Mouse (Mus musculus): ENCODE data around the gene Aldh1b1. TPM values are rescaled to one million over a fixed set of nuclear protein-coding genes. Genes with fewer than 3 reads are reported as not detected.

Gene Aldh1b1
- polyA plus RNA-seq, 1 experiment from 2014 or later = 3.0 TPM

DNA sequence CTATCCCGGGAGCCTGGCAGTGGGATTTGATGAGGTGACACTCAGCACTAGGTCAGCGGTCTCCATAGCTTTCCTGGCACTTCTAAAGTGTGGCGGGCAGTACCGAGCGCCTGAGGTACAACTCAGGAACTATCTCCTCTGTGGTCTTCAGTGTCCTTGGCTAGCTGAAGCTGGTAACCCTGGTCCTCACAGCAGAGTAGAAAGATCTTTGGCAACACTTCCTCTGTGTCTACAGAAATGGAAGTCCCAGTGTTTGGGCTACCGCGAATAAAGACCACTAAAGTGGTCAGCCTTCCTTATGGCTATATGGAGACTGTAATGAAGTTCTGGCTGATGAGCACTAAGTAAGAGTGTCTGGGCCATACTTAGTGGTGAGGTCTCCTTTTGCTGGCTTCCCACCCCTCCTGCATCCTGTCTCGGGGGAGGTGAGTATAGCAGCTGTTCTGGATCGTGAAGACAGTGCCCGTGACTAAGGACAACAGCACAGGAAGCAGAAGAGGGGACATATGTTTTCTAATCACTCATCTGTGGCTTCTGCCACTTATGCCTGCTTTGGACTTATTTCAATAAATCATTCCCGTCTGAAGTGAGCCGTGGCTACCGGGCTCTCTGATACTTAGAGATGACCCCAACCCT is 10.3 kb upstream of the Aldh1b1 start:
- 79% methylated on average over 13 of the region's 13 CpGs for WGBS
- H3K9me3 ChIP-seq = no peaks in the 10 kb centered on the region
- no peak overlapping the region for H3K4me3 ChIP-seq
- no peaks in the 10 kb centered on the region for H3K36me3 ChIP-seq
- H3K4me2 ChIP-seq = no peak overlapping the region
- no peak for ATAC-seq (ENCODE audit: insufficient number of reproducible peaks, low FRiP score, low TSS enrichment, low read depth)
- H3K9ac ChIP-seq = no peak overlapping the region
- no peaks in the 10 kb centered on the region for H3K4me1 ChIP-seq
- peaks cover 9% of the 10 kb centered on the region for H3K27me3 ChIP-seq
- H3K27ac ChIP-seq = no peak overlapping the region

DNA sequence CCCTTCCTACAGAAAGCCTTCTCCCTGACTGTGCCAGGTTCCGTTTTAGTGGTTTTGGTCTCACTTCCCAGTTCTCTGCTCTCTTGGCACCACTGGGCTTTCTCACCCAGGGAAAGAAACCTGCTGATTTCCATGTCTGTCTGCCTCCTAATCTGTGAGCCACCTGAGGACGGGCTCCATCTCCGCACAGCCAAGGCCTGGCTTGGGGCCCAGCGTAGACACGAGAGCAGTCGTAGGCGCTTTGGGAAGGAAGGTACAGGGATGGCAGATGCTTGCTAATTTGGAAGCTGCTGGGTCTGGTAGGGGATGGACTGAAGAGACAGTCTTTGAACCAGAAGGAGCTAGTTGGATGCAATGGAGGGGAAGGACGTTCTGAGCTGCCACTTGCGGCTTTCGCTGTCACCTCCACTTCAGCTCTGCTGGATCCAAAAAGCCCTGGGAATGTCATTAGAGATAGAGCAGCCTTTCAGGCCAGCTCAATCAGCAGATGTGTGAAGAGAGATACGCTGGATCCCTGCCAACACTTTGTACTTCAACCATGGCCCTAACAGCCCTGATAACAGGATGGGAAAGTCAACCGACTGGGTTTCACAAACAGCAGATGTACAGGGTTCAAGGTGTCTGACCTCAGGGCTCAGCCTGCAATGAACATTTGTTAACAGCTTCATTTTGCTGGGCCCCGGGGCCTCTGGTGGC is 9.4 kb upstream of the Aldh1b1 start:
- H3K27ac ChIP-seq = no peak overlapping the region
- no peaks in the 10 kb centered on the region for H3K9me3 ChIP-seq
- no peaks in the 10 kb centered on the region for H3K4me1 ChIP-seq
- H3K27me3 ChIP-seq = peaks cover 12% of the 10 kb centered on the region
- no peak overlapping the region for H3K4me3 ChIP-seq
- WGBS = 62% methylated on average over 13 of the region's 13 CpGs
- no peak for ATAC-seq (ENCODE audit: insufficient number of reproducible peaks, low FRiP score, low TSS enrichment, low read depth)
- no peak overlapping the region for H3K4me2 ChIP-seq
- H3K36me3 ChIP-seq = no peaks in the 10 kb centered on the region
- H3K9ac ChIP-seq = no peak overlapping the region

DNA sequence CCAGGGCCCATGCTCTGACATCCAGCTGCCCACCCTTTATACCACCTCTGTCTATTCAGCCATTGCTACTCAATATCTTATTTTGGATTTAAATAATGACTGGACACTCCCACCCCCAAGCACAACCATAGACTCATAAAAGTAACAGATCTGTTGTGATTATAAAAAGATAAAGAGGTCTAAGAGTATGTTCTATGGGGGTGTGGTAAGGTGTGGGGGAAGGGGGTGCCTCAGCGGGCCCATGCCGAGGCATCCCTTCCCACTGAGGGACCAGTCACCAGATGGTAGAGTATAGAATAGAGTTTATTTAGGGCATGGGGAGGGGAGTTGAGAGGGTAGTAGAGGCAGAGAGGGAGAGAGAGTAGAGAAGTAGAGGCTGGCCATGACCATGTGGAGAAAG is 8.8 kb upstream of the Aldh1b1 start:
- ATAC-seq (ENCODE audit: insufficient number of reproducible peaks, low FRiP score, low TSS enrichment, low read depth) = no peak
- Histone ChIP-seq H3K4me3 (no peak overlapping the region), H3K27me3 (peaks cover 12% of the 10 kb centered on the region), H3K4me1 (no peaks in the 10 kb centered on the region), H3K27ac (no peak overlapping the region), H3K9ac (no peak overlapping the region), H3K36me3 (no peaks in the 10 kb centered on the region), H3K9me3 (no peaks in the 10 kb centered on the region), H3K4me2 (no peak overlapping the region)
- 91% methylated on average over 2 of the region's 2 CpGs for WGBS

DNA sequence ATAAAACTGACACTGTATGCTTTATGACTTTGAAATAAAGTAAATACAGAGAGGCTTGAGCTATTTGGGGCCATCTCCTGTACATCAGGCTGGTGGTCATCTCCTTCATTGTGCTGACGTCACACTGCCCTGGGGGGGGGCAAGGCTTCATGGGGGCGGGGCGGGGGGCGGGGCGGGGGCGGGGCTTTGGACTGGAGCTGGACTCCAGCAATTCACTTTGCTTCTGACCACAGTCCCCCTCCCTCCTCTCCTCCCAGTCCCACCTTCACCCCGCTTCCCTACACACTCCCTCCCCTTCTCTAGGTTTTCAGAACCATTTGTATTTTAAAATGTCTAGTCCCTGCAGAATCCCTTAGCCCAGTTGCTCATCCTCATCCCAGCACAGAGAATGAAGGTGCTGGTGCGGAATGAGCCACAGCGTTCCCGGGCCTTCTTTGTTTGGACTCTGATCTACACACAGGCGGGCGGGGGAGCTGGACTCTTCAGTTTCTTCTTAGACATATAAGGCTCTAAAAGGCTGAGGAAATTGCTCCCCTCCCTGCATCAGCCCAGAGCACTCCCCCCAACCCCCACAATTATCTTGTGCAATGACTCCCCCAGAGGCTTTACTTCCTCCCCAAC is 3.5 kb upstream of the Aldh1b1 start:
- no peak for ATAC-seq (ENCODE audit: insufficient number of reproducible peaks, low FRiP score, low TSS enrichment, low read depth)
- Histone ChIP-seq H3K9me3 (no peaks in the 10 kb centered on the region), H3K4me2 (peak overlapping the region; percentile 37), H3K4me3 (peak overlapping the region; percentile 15), H3K9ac (no peak overlapping the region), H3K27me3 (peaks cover 32% of the 10 kb centered on the region), H3K27ac (no peak overlapping the region), H3K4me1 (peaks cover 13% of the 10 kb centered on the region), H3K36me3 (no peaks in the 10 kb centered on the region)
- WGBS = 13% methylated on average over 12 of the region's 12 CpGs

DNA sequence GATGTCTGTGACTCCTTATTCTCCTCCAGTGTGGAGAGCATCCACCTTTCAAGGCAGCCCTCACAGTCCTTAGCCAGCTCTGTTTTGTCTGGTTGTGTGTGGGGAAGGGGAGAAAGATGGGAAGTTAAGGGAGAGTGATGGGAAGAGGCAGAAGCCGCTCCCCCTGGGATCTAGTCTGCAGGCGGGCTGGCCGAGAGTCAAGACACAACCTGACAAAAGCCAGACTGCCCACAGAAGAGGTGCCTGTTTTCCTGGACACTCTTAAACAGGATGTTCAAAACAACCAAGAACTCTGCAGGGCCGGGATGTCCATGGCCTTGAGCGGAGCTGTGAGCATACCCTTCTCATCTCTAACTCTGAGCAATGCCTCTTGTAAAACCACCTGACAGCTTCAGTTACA is 2.1 kb upstream of the Aldh1b1 start:
- Histone ChIP-seq H3K9me3 (no peaks in the 10 kb centered on the region), H3K27me3 (peaks cover 32% of the 10 kb centered on the region), H3K36me3 (no peaks in the 10 kb centered on the region), H3K4me1 (peaks cover 13% of the 10 kb centered on the region), H3K9ac (no peak overlapping the region), H3K4me3 (no peak overlapping the region), H3K27ac (no peak overlapping the region), H3K4me2 (no peak overlapping the region)
- WGBS = 47% methylated on average over 5 of the region's 5 CpGs
- no peak for ATAC-seq (ENCODE audit: insufficient number of reproducible peaks, low FRiP score, low TSS enrichment, low read depth)

DNA sequence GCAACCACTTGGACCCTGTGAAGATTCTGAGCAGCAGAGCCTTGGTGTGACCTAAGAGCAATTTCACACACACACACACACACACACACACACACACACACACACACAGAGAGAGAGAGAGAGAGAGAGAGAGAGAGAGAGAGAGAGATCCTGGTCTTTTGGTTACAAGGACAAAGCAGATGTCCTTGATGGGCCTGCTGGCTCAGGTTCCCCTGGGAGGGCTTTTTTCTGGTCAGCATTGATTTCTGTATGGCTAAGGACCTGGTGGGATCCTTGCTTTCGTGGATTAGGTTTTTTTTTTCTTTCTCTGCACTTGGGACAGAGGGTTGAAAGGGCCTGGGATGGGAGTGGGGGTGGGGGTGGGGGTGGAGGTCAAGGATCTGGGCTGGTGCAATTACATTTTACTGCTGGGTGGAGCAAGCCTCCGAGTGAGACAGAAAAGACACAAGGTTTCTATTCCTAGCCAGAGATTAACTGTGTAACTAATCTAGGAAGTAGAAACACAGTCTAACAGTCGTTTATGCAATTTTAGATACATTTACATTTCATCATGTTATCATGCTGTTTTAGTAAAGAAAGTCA is 1.2 kb downstream of the Aldh1b1 start:
- no peak overlapping the region for H3K4me2 ChIP-seq
- H3K36me3 ChIP-seq = no peaks in the 10 kb centered on the region
- peaks cover 13% of the 10 kb centered on the region for H3K4me1 ChIP-seq
- no peak overlapping the region for H3K4me3 ChIP-seq
- 18% methylated on average over 3 of the region's 3 CpGs for WGBS
- no peak for ATAC-seq (ENCODE audit: insufficient number of reproducible peaks, low FRiP score, low TSS enrichment, low read depth)
- H3K9me3 ChIP-seq = no peaks in the 10 kb centered on the region
- peaks cover 20% of the 10 kb centered on the region for H3K27me3 ChIP-seq
- no peak overlapping the region for H3K27ac ChIP-seq
- no peak overlapping the region for H3K9ac ChIP-seq

DNA sequence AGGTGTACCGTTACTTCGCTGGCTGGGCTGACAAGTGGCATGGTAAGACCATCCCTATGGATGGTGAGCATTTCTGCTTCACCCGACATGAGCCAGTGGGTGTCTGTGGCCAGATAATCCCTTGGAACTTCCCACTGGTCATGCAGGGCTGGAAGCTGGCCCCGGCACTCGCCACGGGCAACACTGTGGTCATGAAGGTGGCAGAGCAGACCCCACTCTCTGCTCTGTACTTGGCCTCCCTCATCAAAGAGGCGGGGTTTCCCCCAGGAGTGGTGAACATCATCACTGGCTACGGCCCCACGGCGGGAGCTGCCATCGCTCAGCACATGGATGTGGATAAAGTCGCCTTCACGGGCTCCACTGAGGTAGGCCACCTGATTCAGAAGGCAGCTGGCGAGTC is 4.1 kb downstream of the Aldh1b1 start:
- Histone ChIP-seq H3K4me2 (no peak overlapping the region), H3K36me3 (no peaks in the 10 kb centered on the region), H3K9ac (no peak overlapping the region), H3K27me3 (peaks cover 6% of the 10 kb centered on the region; the same call in 1 of the 2 replicates), H3K9me3 (no peaks in the 10 kb centered on the region), H3K27ac (no peak overlapping the region), H3K4me1 (peaks cover 8% of the 10 kb centered on the region), H3K4me3 (no peak overlapping the region)
- 88% methylated on average over 14 of the region's 14 CpGs for WGBS
- no peak for ATAC-seq (ENCODE audit: insufficient number of reproducible peaks, low FRiP score, low TSS enrichment, low read depth)

DNA sequence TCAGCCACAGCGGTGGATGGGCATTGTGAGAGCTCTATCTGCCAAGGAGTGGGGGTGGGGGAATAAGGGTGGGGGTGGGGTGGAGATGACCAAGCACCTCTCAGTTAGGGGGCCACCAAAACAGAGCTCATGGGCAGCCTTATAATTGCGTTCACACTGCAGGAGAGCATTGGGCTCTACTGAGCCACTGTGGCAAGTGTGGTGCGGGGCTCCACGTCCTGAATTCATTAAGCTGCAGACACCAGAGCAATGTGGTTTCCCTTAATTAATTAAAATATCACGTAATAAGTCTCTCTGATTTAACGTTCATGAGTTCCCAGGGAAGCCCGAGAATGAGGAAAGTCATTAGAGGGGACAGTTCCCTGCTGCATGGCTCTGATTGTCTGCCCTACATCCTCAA is 9.2 kb downstream of the Aldh1b1 start:
- Histone ChIP-seq H3K4me1 (no peaks in the 10 kb centered on the region), H3K9ac (no peak overlapping the region), H3K9me3 (no peaks in the 10 kb centered on the region), H3K36me3 (no peaks in the 10 kb centered on the region), H3K27me3 (no peaks in the 10 kb centered on the region; the same call in 1 of the 2 replicates), H3K4me3 (no peak overlapping the region), H3K4me2 (no peak overlapping the region), H3K27ac (no peak overlapping the region)
- no peak for ATAC-seq (ENCODE audit: insufficient number of reproducible peaks, low FRiP score, low TSS enrichment, low read depth)
- WGBS = 27% methylated on average over 7 of the region's 7 CpGs

DNA sequence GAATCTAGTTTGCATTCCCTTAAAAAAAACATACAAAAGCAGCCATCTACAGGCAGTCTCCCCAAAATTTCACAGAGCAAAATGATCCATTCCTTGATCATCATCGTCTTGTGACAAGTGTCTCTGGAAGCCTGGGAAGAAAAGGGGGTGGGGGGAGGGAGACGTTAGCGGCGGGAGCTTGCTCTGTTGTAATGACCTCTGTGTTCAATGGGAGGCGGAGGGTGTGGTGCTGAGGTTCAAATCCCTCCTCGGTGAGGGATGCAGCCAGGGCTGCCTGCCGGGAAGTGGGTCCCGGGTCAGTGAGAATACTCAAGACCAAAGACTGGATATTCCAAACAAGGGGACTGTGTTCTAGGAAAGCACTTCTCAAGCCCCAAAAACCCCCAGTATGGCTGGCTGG is 12.4 kb downstream of the Aldh1b1 start:
- H3K4me1 ChIP-seq = no peaks in the 10 kb centered on the region
- H3K9ac ChIP-seq = no peak overlapping the region
- H3K36me3 ChIP-seq = no peaks in the 10 kb centered on the region
- no peak overlapping the region for H3K4me3 ChIP-seq
- H3K27ac ChIP-seq = no peak overlapping the region
- no peaks in the 10 kb centered on the region for H3K9me3 ChIP-seq
- ATAC-seq (ENCODE audit: insufficient number of reproducible peaks, low FRiP score, low TSS enrichment, low read depth) = no peak
- 22% methylated on average over 8 of the region's 8 CpGs for WGBS
- no peak overlapping the region for H3K4me2 ChIP-seq
- H3K27me3 ChIP-seq = no peaks in the 10 kb centered on the region; the same call in 1 of the 2 replicates

DNA sequence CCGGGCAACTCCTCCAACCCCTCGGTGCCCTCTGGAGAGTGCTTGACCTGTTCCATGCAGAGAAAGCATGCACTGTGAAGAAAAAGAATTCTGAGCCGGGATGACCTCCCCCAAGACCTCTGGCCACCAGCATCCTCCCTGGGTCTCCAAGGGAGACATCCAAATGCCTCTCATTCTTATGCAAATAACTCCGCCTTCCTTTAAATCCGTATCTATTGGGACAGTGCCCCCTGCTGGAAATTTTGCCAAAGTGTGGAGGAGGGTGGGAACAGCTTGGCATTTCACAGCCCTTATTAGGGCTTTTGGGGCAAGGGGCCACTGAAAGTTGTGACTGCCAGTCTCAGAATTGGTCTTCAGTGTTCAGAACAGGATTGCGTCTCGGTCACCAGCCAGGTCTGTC is 16.7 kb downstream of the Aldh1b1 start:
- H3K4me3 ChIP-seq = no peak overlapping the region
- no peaks in the 10 kb centered on the region; the same call in 1 of the 2 replicates for H3K27me3 ChIP-seq
- peaks cover 15% of the 10 kb centered on the region; the same call in 1 of the 2 replicates for H3K4me1 ChIP-seq
- no peak overlapping the region for H3K27ac ChIP-seq
- H3K9me3 ChIP-seq = no peaks in the 10 kb centered on the region
- WGBS = 56% methylated on average over 7 of the region's 7 CpGs
- no peaks in the 10 kb centered on the region for H3K36me3 ChIP-seq
- no peak overlapping the region for H3K9ac ChIP-seq
- no peak overlapping the region for H3K4me2 ChIP-seq
- no peak for ATAC-seq (ENCODE audit: insufficient number of reproducible peaks, low FRiP score, low TSS enrichment, low read depth)

DNA sequence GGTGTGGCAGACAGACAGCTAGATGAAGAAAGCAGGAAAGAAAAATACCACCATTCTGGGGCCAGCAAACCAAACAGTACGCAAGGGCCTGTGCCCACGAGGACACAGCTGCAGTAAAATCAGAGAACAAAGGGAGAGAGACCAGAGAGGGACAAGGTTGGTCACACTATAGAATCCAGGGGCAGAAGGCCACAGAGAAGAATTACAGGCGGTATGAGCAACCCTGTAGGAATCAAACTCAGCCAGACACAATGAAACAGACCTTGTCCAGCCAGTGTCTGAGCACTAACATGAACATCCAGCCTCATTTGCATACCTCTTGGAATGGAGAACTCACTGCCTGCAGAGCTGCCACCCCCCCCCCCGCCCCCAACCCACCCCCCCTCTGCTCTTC is 20.0 kb downstream of the Aldh1b1 start:
- H3K4me1 ChIP-seq = peaks cover 15% of the 10 kb centered on the region; the same call in 1 of the 2 replicates
- no peak; the same call in 1 of the 2 replicates for ATAC-seq (ENCODE audit: insufficient number of reproducible peaks, low FRiP score, low TSS enrichment, low read depth)
- H3K4me2 ChIP-seq = peak overlapping the region; percentile 60
- peak overlapping the region; percentile 24; the same call in 1 of the 2 replicates for H3K4me3 ChIP-seq
- no peak overlapping the region for H3K9ac ChIP-seq
- H3K27ac ChIP-seq = no peak overlapping the region
- H3K36me3 ChIP-seq = no peaks in the 10 kb centered on the region
- peaks cover 18% of the 10 kb centered on the region for H3K27me3 ChIP-seq
- WGBS = 23% methylated on average over 4 of the region's 4 CpGs
- H3K9me3 ChIP-seq = no peaks in the 10 kb centered on the region
